Mouse (Mus musculus) kidney, postnatal 0 days (tissue): ENCODE measurements around the gene Tmem161b. TPM values are rescaled to one million over a fixed set of nuclear protein-coding genes. Genes with fewer than 3 reads are reported as not detected.

Experiments
- ATAC-seq: fragments of 200-750 bp; cut with Nextera tagmentation; replicated peaks from 2 replicates; pipeline ENCODE4 v1.8.0; 2017; ENCODE audit warnings: low read depth, moderate number of reproducible peaks, moderate TSS enrichment, moderate library complexity; ENCODE audit not compliant: low FRiP score
- DNase-seq: peaks from one replicate; pipeline ENCODE4 v3.0.0-alpha.2; 2016; ENCODE audit warnings: low spot score
- H3K27ac ChIP-seq: fragments of 300-500 bp; sonication (generic); 2 replicates; pipeline ENCODE4 v1.5.1; 2014; ENCODE audit warnings: mild to moderate bottlenecking
- H3K27me3 ChIP-seq: fragments of 300-500 bp; sonication (generic); 2 replicates; pipeline ENCODE4 v1.6.1; 2014; ENCODE audit warnings: low read length, mixed read lengths; ENCODE audit not compliant: insufficient read depth
- H3K36me3 ChIP-seq: fragments of 300-500 bp; sonication (generic); 2 replicates; pipeline ENCODE4 v1.6.1; 2014; ENCODE audit warnings: low read length, mixed read lengths; ENCODE audit not compliant: insufficient read depth
- H3K4me1 ChIP-seq: fragments of 300-500 bp; sonication (generic); replicated peaks from 2 replicates; pipeline ENCODE4 v1.6.1; 2014; ENCODE audit warnings: antibody characterized with exemption, low read length, mixed read lengths; ENCODE audit not compliant: insufficient read depth
- H3K4me2 ChIP-seq: fragments of 300-500 bp; sonication (generic); 2 replicates; pipeline ENCODE4 v1.6.1; 2014; ENCODE audit warnings: mild to moderate bottlenecking, low read length, moderate library complexity, mixed read lengths
- H3K4me3 ChIP-seq: fragments of 300-500 bp; sonication (generic); replicated peaks from 2 replicates; pipeline ENCODE4 v1.5.1; 2014; ENCODE audit warnings: low read depth, low read length
- H3K9ac ChIP-seq: fragments of 300-500 bp; sonication (generic); 2 replicates; pipeline ENCODE4 v1.6.1; 2014; ENCODE audit warnings: low read depth, low read length
- H3K9me3 ChIP-seq: fragments of 300-500 bp; sonication (generic); replicated peaks from 2 replicates; pipeline ENCODE4 v1.6.1; 2016; ENCODE audit warnings: low read length, inconsistent platforms, mixed read lengths
- CTCF ChIP-seq: IDR thresholded peaks from 2 replicates; pipeline ENCODE4 v1.5.1; 2016; ENCODE audit warnings: antibody characterized with exemption, low read depth, mild to moderate bottlenecking, moderate library complexity
- WGBS: fragments of 180-500 bp; shearing (Covaris S2); extraction: QIAGEN DNeasy Blood & Tissue Kit; methylation state at CpG from one replicate; pipeline ENCODE4 v1.1.7; 2014; 5-methylcytosine and 5-hydroxymethylcytosine counted together
- polyA plus RNA-seq: library from polyadenylated mRNA; unstranded; fragments of >200 nt; fragmentation: Nextera tagmentation; extraction: Ambion mirVana; gene quantifications from 2 replicates; pipeline ENCODE4 v1.2.1, GENCODE M21; 2015

Tmem161b gene
- polyA plus RNA-seq, 1 experiment from 2014 or later: 16.3 TPM

DNA sequence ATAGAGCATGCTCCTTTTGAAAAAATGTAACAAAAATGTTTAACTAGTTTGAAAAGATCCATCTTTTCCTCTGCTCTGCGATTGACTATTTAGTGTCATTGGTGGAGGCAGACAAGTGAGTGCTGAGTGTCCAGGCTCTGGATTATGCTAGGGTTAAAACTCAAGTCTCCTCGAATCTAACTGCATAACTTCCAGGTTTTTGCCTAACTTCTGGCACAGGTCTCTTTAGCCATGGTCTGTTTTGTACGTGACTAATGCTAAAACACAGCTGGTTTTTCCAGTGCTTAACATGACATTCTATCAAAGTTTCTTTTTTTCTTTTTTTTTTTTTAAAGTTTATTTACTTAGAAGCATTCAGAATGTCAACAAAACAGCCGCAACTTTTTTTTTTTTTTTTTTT lies 58.3 kb downstream of the Tmem161b start:
- no peak for TF ChIP-seq CTCF
- Histone ChIP-seq H3K9ac (no peak overlapping the region), H3K4me2 (no peak overlapping the region), H3K4me3 (no peak overlapping the region), H3K27me3 (no peaks in the 10 kb centered on the region), H3K4me1 (no peaks in the 10 kb centered on the region), H3K9me3 (no peaks in the 10 kb centered on the region), H3K27ac (no peak overlapping the region), H3K36me3 (no peaks in the 10 kb centered on the region)
- 86% methylated on average over 4 of the region's 4 CpGs for whole genome bisulfite sequencing
- no peak for DNase-seq
- no peak for ATAC-seq

DNA sequence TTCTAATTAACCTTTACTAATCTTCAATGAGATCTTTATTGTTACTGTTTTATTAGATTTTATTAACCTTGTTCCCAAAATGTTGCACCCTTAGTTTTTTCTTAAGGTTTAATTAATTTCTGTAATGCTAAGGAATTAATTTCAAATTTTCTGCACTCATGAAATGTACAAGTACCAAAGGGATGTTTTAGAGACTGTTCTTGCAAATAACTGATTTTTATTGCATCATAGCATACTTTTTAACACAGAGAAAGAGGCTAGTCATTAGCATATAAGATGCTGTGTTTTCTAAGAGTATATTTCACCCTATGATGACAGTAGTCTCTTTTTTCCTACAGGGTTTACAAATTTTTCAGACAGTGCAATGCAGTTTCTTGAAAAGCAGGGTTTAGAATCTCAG lies 60.9 kb downstream of the Tmem161b start:
- ATAC-seq: no peak
- no peak overlapping the region for H3K9ac ChIP-seq

DNA sequence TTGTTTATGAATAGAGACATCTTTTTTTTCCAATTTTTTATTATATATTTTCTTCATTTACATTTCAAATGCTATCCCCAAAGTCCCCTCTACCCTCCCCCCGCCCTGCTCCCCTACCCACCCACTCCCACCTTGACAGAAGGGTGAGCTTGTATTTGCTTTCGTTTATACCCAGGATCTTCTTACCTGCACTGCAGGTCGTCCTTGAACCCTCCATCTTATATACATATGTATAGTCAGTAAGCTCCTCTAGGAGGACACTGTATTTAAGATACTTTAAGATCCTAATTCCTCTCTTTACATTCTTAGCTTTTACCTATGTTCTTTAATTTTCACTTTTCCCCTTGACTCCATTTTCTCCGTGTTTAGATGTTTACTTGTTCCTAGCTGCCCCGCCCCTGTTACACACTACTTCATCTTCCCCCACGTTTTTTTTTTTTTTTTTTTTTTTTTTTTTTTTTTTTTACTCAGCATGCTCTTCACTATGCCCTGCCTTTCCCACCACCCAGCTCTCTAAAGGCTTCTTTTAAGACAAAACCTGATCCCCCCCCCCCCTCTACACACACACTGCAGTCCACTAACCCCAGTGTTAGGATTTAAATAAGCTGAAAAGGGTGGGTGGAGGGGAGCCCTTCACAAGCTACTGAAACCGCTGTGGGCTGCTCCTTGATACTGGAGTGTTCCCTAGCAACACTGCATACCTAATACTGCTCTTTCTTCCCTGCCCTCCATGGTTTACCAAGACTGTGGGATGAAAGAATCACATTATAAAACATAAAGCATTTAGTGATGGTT lies 62.9 kb downstream of the Tmem161b start:
- no peak overlapping the region for H3K9ac ChIP-seq
- H3K9me3 ChIP-seq: no peaks in the 10 kb centered on the region
- no peak overlapping the region for H3K4me2 ChIP-seq
- H3K27ac ChIP-seq: no peak overlapping the region
- H3K4me3 ChIP-seq: no peak overlapping the region
- DNase-seq (no peak), ATAC-seq (no peak)
- no peak for TF ChIP-seq CTCF
- 56% methylated on average over 7 of the region's 7 CpGs for WGBS
- H3K27me3 ChIP-seq: no peaks in the 10 kb centered on the region
- no peaks in the 10 kb centered on the region for H3K4me1 ChIP-seq
- 0 out of 2 replicates have a peak, but pooled peaks cover 7% of the 10 kb centered on the region for H3K36me3 ChIP-seq

More for the DNA sequence above, 60.9 kb downstream of the Tmem161b start:
- Histone ChIP-seq H3K9me3 (no peaks in the 10 kb centered on the region), H3K27ac (no peak overlapping the region), H3K4me3 (no peak overlapping the region), H3K27me3 (no peaks in the 10 kb centered on the region), H3K36me3 (0 out of 2 replicates have a peak, but pooled peaks cover 5% of the 10 kb centered on the region), H3K4me2 (no peak overlapping the region), H3K4me1 (no peaks in the 10 kb centered on the region)
- DNase-seq: no peak
- no peak for TF ChIP-seq CTCF

DNA sequence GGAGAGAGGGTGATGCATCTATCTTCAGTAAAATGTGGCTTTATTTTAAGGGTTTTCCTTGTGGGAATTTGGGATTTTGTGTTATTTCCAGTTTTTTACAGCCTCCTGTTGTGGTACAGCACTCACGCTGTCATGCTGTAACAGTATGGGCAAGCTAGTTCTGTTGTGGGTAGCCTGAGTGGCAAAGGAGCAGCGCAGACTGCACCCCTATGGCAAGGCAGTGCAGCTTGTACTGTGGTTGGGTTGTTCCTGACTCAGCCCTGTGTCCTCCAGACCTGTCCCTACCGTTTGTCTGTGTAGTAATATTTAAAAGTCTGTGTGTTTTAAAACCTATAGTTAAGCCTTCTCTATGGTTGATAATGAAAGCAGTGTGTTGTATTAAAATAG lies 63.5 kb downstream of the Tmem161b start:
- ATAC-seq (no peak), DNase-seq (no peak)
- no peak overlapping the region for H3K4me2 ChIP-seq
- 93% methylated on average over 3 of the region's 3 CpGs for WGBS
- no peaks in the 10 kb centered on the region for H3K4me1 ChIP-seq
- no peaks in the 10 kb centered on the region for H3K27me3 ChIP-seq
- no peaks in the 10 kb centered on the region for H3K9me3 ChIP-seq
- H3K9ac ChIP-seq: no peak overlapping the region
- TF ChIP-seq CTCF: no peak
- H3K36me3 ChIP-seq: 0 out of 2 replicates have a peak, but pooled peaks cover 11% of the 10 kb centered on the region
- H3K4me3 ChIP-seq: no peak overlapping the region
- H3K27ac ChIP-seq: no peak overlapping the region

DNA sequence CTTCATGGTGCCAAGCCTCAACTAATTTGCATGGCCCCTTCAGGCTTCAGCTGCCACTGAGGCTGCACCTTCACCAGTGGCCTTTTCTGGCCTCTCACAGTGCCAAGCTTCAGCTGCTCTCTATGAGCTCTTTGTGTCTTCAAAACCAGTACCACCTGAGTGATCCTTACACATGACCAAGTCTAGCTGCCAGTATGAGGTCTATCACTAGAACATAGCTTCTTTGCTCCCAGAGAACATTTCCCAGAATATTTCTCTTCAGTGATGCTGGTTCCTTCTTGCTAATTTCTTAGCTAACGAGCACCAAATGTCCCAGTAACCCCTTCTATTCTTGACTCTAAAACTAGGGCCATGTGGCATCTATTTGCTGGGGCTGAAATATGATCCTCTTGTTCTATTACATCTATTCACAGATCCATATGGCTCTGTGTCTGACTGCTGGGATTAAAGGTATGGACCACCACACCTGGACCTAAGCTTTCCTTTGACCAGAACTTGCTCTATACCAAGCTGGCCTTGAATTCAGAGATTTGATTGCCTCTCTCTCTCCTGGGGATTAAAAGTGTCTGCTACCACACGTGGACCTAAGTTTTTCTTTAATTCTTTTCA lies 77.5 kb downstream of the Tmem161b start:
- 0 out of 2 replicates have a peak, but pooled peaks cover 2% of the 10 kb centered on the region for H3K36me3 ChIP-seq
- H3K4me1 ChIP-seq: no peaks in the 10 kb centered on the region
- H3K9ac ChIP-seq: no peak overlapping the region
- H3K27me3 ChIP-seq: no peaks in the 10 kb centered on the region
- DNase-seq: no peak
- ATAC-seq: no peak
- 85% methylated on average over 2 of the region's 2 CpGs for WGBS
- TF ChIP-seq CTCF: no peak
- no peak overlapping the region for H3K27ac ChIP-seq
- no peaks in the 10 kb centered on the region for H3K9me3 ChIP-seq
- H3K4me3 ChIP-seq: no peak overlapping the region
- no peak overlapping the region for H3K4me2 ChIP-seq

DNA sequence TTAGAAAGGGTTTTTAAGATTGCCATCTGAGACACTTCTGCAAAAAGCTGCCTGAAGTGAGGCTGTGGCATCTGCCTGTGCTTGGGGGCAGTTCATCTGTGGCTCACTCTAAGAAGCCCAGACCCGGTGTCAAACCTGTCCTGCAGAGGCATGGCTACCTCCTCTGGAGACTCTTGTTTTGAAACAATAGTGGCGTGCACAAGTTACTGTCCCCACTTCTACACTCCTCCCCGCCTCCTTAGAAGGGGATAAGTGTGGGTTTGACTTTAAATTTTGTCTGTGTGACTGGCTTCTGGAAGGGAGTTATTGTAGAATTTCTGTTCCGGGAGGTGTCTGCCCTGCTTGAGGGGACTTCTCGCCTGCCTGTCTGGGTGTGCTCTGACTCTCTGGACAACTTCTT lies 121.2 kb downstream of the Tmem161b start:
- Histone ChIP-seq H3K4me2 (no peak overlapping the region), H3K4me1 (no peaks in the 10 kb centered on the region; the same call in 1 of the 2 replicates), H3K4me3 (no peak overlapping the region), H3K9ac (no peak overlapping the region), H3K27ac (no peak overlapping the region), H3K9me3 (no peaks in the 10 kb centered on the region), H3K36me3 (no peaks in the 10 kb centered on the region), H3K27me3 (peaks cover 42% of the 10 kb centered on the region)
- ATAC-seq (no peak), DNase-seq (no peak)
- TF ChIP-seq CTCF: no peak
- WGBS: 4% methylated on average over 5 of the region's 5 CpGs
